Mouse (Mus musculus): ENCODE results near the gene Tspan17.

- TF ChIP-seq CTCF (conservative IDR thresholded peaks at IDR 0.05; ENCODE audit: low read length) (no peak), NANOG (IDR thresholded peaks at IDR 0.05; ENCODE audit: borderline replicate concordance, low read length) (no peak)
Measured at GRCm38 (mm10) chr13:54757093-54757830, 31.9 kb upstream of the Tspan17 start.

All from E14TG2a.4 (cell line).